Mouse (Mus musculus): ENCODE results near the gene Snx30.

The Snx30 gene

DNA sequence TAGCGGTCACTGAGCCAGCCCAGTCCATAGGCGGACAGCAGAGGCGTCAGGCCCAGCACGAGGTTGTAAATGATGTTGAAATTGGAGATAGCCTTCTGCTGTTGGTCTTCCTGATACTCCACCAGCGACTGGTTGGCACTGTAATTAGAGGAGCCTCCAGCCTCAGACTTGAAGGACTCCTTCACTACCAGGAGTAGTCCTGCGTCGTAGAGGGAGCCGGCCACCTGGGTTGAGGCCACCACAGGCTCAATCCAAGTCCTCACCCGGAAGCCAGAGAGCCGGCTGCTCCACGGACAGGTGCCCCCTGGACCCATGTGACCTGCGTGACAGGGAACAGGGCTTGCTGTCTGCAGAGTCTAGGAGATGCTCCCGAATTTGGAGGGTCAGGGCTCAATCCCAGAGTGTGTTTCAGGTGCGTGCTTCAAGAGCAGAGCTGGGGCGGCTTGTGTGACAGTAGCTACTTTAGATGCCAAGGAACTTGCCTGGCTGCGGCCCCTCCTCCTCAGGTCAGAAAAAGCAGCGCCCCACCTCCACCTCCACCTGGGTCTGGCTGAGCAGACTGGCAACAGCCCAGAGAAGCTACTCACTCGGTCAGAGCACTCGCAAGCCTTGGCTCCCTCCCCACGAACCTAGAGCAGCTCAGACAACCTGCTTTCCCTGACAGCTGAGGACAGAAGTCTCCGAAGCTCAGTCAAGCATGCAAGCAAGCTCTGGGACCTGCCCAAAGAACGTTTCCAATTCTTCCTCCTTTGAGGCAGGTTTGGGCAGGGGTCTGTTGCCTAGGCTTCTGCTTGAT lies 109.2 kb downstream of the Snx30 start, which contains the start of gene Slc46a2:
Slc46a2 (minus strand) TSS at position 449 of the 796 bp plus-strand sequence.
- no peak for DNase-seq

DNA sequence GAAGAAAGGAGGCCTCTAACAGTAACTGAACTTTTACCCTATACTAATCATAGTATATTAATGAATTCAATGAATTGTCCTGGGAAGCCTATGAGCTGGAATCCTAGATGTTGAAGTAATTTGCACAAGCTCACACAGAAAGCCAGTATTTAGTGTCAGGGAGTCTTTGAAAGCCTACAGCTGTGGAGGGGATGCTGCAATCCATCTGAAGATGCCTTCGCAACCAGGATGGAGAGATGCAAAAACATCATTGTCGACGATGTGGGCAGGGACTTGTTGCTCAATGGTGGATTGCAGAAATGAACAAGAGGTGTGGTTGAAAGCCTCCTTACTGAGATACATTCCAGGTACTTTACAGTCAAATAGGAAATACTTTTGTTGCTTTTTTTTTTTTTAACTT lies 112.3 kb downstream of the Snx30 start:
- no peak for DNase-seq

DNA sequence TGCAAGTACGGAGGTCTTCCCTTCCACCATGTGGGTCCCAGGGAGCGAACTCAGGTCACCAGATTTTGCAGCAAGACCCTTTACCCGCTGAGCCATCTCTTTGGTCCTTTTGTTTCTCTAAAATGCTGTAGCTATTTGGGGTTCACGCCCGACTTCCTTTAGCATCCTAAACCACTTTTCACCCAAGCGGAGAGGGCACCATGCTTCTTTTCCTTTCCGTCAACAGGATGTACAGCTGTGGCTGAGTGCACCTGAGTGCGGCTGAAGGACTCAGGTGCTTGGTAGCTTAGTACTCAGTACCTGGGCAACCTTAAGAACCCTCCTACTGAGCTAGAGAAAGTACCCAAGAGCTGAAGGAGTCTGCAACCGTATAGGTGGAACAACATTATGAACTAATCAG lies 119.4 kb downstream of the Snx30 start:
- peak; percentile 32 for DNase-seq

GRCm38 (mm10) chr4:59927666-59928065 lies 122.0 kb downstream of the Snx30 start:
- no peak for DNase-seq

DNA sequence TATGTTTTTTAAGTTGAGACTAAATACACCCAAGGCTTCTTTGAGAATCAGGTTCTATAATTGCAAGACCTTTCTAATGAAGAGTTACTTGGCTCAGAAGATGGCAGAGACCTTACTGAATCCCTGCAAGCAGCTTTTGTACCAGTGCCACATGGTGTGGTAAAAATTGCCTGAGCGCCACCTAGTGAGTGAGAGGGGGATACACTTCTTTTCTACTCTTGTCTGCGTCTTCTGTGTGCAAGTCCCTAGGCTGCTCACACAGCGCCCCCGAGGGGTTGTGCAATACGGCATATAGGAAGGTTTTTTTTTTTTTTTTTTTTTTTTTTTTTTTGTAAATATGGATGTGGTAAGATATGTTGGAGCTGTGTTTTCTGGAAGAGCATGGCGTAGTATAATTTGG lies 122.7 kb downstream of the Snx30 start:
- peak; percentile 92 for DNase-seq

DNA sequence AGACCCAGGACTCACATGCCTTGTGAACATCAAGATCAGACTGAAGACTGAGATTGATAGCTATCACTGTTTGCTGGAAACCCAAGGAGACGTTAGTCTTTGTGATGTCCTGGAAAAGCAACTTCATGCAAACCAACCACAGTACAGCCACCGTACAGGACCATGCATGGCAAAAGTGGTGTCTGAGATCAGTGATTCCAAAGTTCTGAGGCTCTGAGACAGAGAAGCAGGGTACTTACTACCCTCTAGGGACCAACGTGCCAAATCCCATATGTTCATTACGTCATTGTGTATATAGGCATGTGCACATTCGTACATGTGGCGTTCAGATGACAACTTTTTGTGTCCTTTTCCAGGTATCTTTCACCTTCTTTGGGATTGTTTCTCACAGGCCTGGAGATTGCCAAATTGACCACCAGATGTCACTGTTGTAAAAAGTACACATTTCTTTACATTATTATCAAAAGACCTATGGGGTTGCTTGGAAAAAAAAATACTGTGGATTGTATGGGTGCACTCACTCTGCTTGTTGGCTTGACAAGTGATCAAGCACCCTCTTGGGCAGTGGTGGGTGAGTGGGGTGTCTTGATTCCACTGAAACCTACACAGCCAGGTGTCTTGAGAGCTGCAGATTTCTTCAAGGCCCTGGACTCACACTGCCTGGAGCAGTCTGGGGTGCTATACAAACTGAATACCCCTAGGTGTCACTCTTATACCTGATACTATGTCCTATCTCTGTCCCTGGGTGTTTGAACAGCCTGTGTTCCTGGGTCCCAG lies 127.1 kb downstream of the Snx30 start:
- DNase-seq = peak; percentile 34

DNA sequence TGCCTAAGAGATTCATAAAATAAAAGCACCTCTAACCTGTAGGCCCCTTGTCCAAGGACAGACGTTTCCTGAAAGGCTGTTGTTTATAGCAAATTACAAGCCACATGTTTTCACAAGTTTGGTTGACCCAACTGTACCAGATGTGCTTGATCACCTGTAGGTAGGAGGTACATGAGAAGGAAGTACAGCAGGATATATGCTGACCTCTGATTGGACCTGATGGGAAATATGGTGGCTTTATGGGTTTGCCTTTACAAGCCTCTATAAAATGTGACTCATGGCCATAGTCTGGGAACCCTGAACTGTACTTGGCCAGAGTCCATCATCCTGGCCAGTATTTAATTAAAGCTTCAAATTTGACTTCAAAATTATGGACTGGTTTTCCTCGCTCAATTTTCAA lies 131.9 kb downstream of the Snx30 start:
- DNase-seq = no peak

Data from thymus, postnatal 4 days (tissue).